Mouse (Mus musculus) embryonic facial prominence, embryonic 11.5 days (tissue): ENCODE measurements at regions not wholly inside any gene's neighbourhood (a gene's known extent, or its start where the extent isn't known, plus 50 kb on each side); places are given as distances from the start of the nearest gene placed in this dataset.
A peak's percentile ranks its signal among the peaks of the same experiment; 100 is the strongest.

ENCODE experiments used
- ATAC-seq: fragments of 200-750 bp; cut with Nextera tagmentation; replicated peaks from 2 replicates; pipeline ENCODE4 v1.8.0; 2017; ENCODE audit warnings: low read depth; ENCODE audit not compliant: insufficient number of reproducible peaks, low FRiP score, low TSS enrichment
- DNase-seq: peaks from one replicate; pipeline ENCODE4 v3.0.0-alpha.2; 2015; ENCODE audit warnings: low spot score
- H3K27ac ChIP-seq: fragments of 300-500 bp; sonication (generic); replicated peaks from 2 replicates; pipeline ENCODE4 v1.5.1; 2014; ENCODE audit warnings: mild to moderate bottlenecking, low read depth, low read length, control low read depth
- H3K27me3 ChIP-seq: fragments of 300-500 bp; sonication (generic); 2 replicates; pipeline ENCODE4 v1.6.1; 2014; ENCODE audit warnings: mild to moderate bottlenecking, low read length, moderate library complexity, mixed read lengths; ENCODE audit not compliant: control insufficient read depth, insufficient read depth
- H3K36me3 ChIP-seq: fragments of 300-500 bp; sonication (generic); replicated peaks from 2 replicates; pipeline ENCODE4 v1.6.1; 2014; ENCODE audit warnings: low read depth, mild to moderate bottlenecking, low read length, moderate library complexity, mixed read lengths; ENCODE audit not compliant: control insufficient read depth, insufficient read depth
- H3K4me1 ChIP-seq: fragments of 300-500 bp; sonication (generic); 2 replicates; pipeline ENCODE4 v1.6.1; 2014; ENCODE audit warnings: low read length, mixed read lengths; ENCODE audit not compliant: control insufficient read depth, insufficient read depth
- H3K4me2 ChIP-seq: fragments of 300-500 bp; sonication (generic); 2 replicates; pipeline ENCODE4 v1.6.1; 2014; ENCODE audit warnings: low read depth, mild to moderate bottlenecking, control low read depth, low read length, moderate library complexity
- H3K4me3 ChIP-seq: fragments of 300-500 bp; sonication (generic); 2 replicates; pipeline ENCODE4 v1.5.1; 2014; ENCODE audit warnings: low read depth, low read length, control low read depth
- H3K9ac ChIP-seq: fragments of 300-500 bp; sonication (generic); replicated peaks from 2 replicates; pipeline ENCODE4 v1.6.1; 2014; ENCODE audit warnings: mild to moderate bottlenecking, control low read depth, low read length
- H3K9me3 ChIP-seq: fragments of 300-500 bp; sonication (generic); replicated peaks from 2 replicates; pipeline ENCODE4 v1.6.1; 2016; ENCODE audit warnings: mild to moderate bottlenecking, low read length, inconsistent platforms, mixed read lengths; ENCODE audit not compliant: control insufficient read depth
- WGBS: fragments of 180-500 bp; shearing (Covaris S2); extraction: QIAGEN DNeasy Blood & Tissue Kit; methylation state at CpG from one replicate; pipeline ENCODE4 v1.1.7; 2014; 5-methylcytosine and 5-hydroxymethylcytosine counted together

- Histone ChIP-seq H3K27me3 (no peaks in the 10 kb centered on the region), H3K36me3 (no peaks in the 10 kb centered on the region), H3K27ac (no peak overlapping the region), H3K4me2 (no peak overlapping the region), H3K9me3 (no peaks in the 10 kb centered on the region), H3K4me1 (no peaks in the 10 kb centered on the region), H3K9ac (no peak overlapping the region), H3K4me3 (no peak overlapping the region)
- DNase-seq (no peak), ATAC-seq (no peak)
- 66% methylated on average over 2 of the region's 2 CpGs for WGBS
These were observed 449.9 kb downstream of the Otol1 start for GRCm38 (mm10) chr3:70457181-70457847.

GRCm38 (mm10) chr3:70460811-70461210 lies 453.4 kb downstream of the Otol1 start:
- Histone ChIP-seq H3K9ac (no peak overlapping the region), H3K4me1 (no peaks in the 10 kb centered on the region), H3K4me3 (no peak overlapping the region), H3K36me3 (no peaks in the 10 kb centered on the region), H3K27ac (no peak overlapping the region), H3K4me2 (no peak overlapping the region), H3K27me3 (no peaks in the 10 kb centered on the region), H3K9me3 (no peaks in the 10 kb centered on the region)
- no peak for DNase-seq
- no peak for ATAC-seq
- 57% methylated on average over 2 of the region's 2 CpGs for WGBS

GRCm38 (mm10) chr3:70463221-70463620 lies 455.8 kb downstream of the Otol1 start:
- no peak for ATAC-seq
- H3K9me3 ChIP-seq, result no peaks in the 10 kb centered on the region
- no peak for DNase-seq
- H3K36me3 ChIP-seq, result no peaks in the 10 kb centered on the region
- no peaks in the 10 kb centered on the region for H3K4me1 ChIP-seq
- H3K27me3 ChIP-seq, result no peaks in the 10 kb centered on the region
- H3K4me2 ChIP-seq, result no peak overlapping the region
- H3K4me3 ChIP-seq, result no peak overlapping the region
- no peak overlapping the region for H3K9ac ChIP-seq
- no peak overlapping the region for H3K27ac ChIP-seq

GRCm38 (mm10) chr3:70482521-70482920 lies 475.1 kb downstream of the Otol1 start:
- DNase-seq, result peak; percentile 11
- no peak; the same call in 1 of the 2 replicates for ATAC-seq

GRCm38 (mm10) chr3:70483066-70483743 lies 475.8 kb downstream of the Otol1 start:
- no peaks in the 10 kb centered on the region for H3K4me1 ChIP-seq
- WGBS, result 59% methylated on average over 5 of the region's 5 CpGs
- no peaks in the 10 kb centered on the region for H3K36me3 ChIP-seq
- DNase-seq, result no peak
- no peak overlapping the region for H3K27ac ChIP-seq
- H3K9ac ChIP-seq, result no peak overlapping the region
- H3K4me3 ChIP-seq, result no peak overlapping the region
- no peak overlapping the region for H3K4me2 ChIP-seq
- no peaks in the 10 kb centered on the region for H3K27me3 ChIP-seq
- no peak for ATAC-seq
- no peaks in the 10 kb centered on the region for H3K9me3 ChIP-seq

More at GRCm38 (mm10) chr3:70482521-70482920, 475.1 kb downstream of the Otol1 start:
- no peak overlapping the region for H3K27ac ChIP-seq
- no peaks in the 10 kb centered on the region for H3K9me3 ChIP-seq
- WGBS, result 59% methylated on average over 9 of the region's 9 CpGs
- no peak overlapping the region for H3K9ac ChIP-seq
- H3K4me3 ChIP-seq, result no peak overlapping the region
- no peak overlapping the region for H3K4me2 ChIP-seq
- H3K4me1 ChIP-seq, result no peaks in the 10 kb centered on the region
- no peaks in the 10 kb centered on the region for H3K36me3 ChIP-seq
- no peaks in the 10 kb centered on the region for H3K27me3 ChIP-seq

GRCm38 (mm10) chr3:70496431-70496830 lies 489.0 kb downstream of the Otol1 start:
- Histone ChIP-seq H3K4me1 (no peaks in the 10 kb centered on the region), H3K9ac (no peak overlapping the region), H3K27me3 (no peaks in the 10 kb centered on the region), H3K9me3 (no peaks in the 10 kb centered on the region), H3K4me2 (no peak overlapping the region), H3K27ac (no peak overlapping the region), H3K36me3 (no peaks in the 10 kb centered on the region), H3K4me3 (no peak overlapping the region)
- DNase-seq, result no peak
- no peak for ATAC-seq

- Histone ChIP-seq H3K9me3 (no peaks in the 10 kb centered on the region), H3K27ac (no peak overlapping the region), H3K9ac (no peak overlapping the region), H3K4me3 (no peak overlapping the region), H3K36me3 (no peaks in the 10 kb centered on the region), H3K4me1 (no peaks in the 10 kb centered on the region), H3K4me2 (no peak overlapping the region), H3K27me3 (no peaks in the 10 kb centered on the region)
- ATAC-seq, result no peak
- no peak for DNase-seq
- WGBS, result 77% methylated on average over 5 of the region's 5 CpGs
These were observed 492.9 kb downstream of the Otol1 start for GRCm38 (mm10) chr3:70500245-70500858.
